Mouse (Mus musculus) inflammation-experienced regulatory T-cells (primary cell): ENCODE measurements around the gene Rnf152. TPM values are rescaled to one million over a fixed set of nuclear protein-coding genes. Genes with fewer than 3 reads are reported as not detected.

Experiments used
- polyA plus RNA-seq, 2 experiments: library from polyadenylated mRNA; unstranded; fragments of 100-300 nt; shearing (Covaris generic); gene quantifications; one replicate each; pipeline ENCODE4 v1.2.1; 2017

Gene Rnf152
- under 1 TPM; 0.17 to 0.47 TPM for polyA plus RNA-seq

GRCm38 (mm10) chr1:105356291-105357011 is at the start of gene Rnf152:
Gene Rnf152, minus strand, starts transcription at chr1:105356710.

